Mouse (Mus musculus): ENCODE data around the gene Fam71e1.

DNA sequence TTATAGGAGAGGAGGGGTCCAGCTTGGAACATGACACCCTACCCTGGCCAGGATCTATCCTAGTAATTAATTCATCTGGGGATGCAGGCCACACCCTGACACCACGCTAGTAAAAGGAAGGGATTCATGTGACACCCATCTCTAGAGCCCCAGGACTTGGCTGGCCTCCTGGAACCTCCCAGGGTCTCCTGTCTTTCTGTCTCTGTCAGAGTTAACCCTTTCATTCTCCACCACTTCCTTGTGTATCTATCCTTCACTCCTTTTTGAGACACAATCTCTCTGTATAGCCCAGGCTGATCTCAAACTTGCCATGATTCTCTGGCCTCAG, 23.9 kb upstream of the Fam71e1 start:
- TF ChIP-seq TAL1 (IDR thresholded peaks at IDR 0.05; ENCODE audit: low read length) (no peak), GATA1 (IDR thresholded peaks at IDR 0.05; ENCODE audit: low read length) (no peak)

All from erythroblast, embryonic 14.5 days (primary cell).